Mouse (Mus musculus) NIH3T3 (cell line): ENCODE data around the gene Rragc.

Experiments used
- DNase-seq: peaks from one replicate; pipeline ENCODE4 v3.0.0-alpha.2; 2012; ENCODE audit warnings: low read depth

The Rragc gene

GRCm38 (mm10) chr4:123952059-123952458, 34.8 kb downstream of the Rragc start:
- DNase-seq = no peak

GRCm38 (mm10) chr4:123956703-123957491, 39.7 kb downstream of the Rragc start:
- DNase-seq = peak; percentile 88

GRCm38 (mm10) chr4:123957492-123957808, 40.2 kb downstream of the Rragc start:
- DNase-seq = no peak

- no peak for DNase-seq
These were observed 40.6 kb downstream of the Rragc start for GRCm38 (mm10) chr4:123957891-123958290.

GRCm38 (mm10) chr4:123960955-123961354, 43.7 kb downstream of the Rragc start:
- no peak for DNase-seq

GRCm38 (mm10) chr4:123962721-123963120, 45.5 kb downstream of the Rragc start:
- no peak for DNase-seq

GRCm38 (mm10) chr4:123968663-123969321, 51.5 kb downstream of the Rragc start:
- no peak for DNase-seq

- DNase-seq = no peak
These were observed 52.2 kb downstream of the Rragc start for GRCm38 (mm10) chr4:123969458-123969857.

- peak; percentile 31 for DNase-seq
These were observed 53.8 kb downstream of the Rragc start for GRCm38 (mm10) chr4:123971059-123971458.

GRCm38 (mm10) chr4:123972423-123973049, 55.3 kb downstream of the Rragc start:
- no peak for DNase-seq

- DNase-seq = no peak
These were observed 64.9 kb downstream of the Rragc start for GRCm38 (mm10) chr4:123982105-123982504.
